Mouse (Mus musculus) embryonic fibroblast, embryonic 13.5 days (primary cell): ENCODE data around the gene Nthl1. TPM values are rescaled to one million over a fixed set of nuclear protein-coding genes. Genes with fewer than 3 reads are reported as not detected.

Experiments used
- H3K27ac ChIP-seq: 2 replicates; pipeline ENCODE4 v1.5.1; 2012; ENCODE audit warnings: low read length, control low read depth, inconsistent platforms; ENCODE audit not compliant: insufficient read depth
- H3K4me1 ChIP-seq: 2 replicates; pipeline ENCODE4 v1.6.1; 2011; ENCODE audit warnings: low read length; ENCODE audit not compliant: control insufficient read depth, insufficient read depth
- H3K4me3 ChIP-seq: 2 replicates; pipeline ENCODE4 v1.5.1; 2011; ENCODE audit warnings: mild to moderate bottlenecking, control low read depth, low read length; ENCODE audit not compliant: insufficient read depth
- CTCF ChIP-seq: IDR thresholded peaks from 2 replicates; pipeline ENCODE4 v1.5.1; 2011; ENCODE audit warnings: mild to moderate bottlenecking, control low read depth, low read length, moderate library complexity, borderline replicate concordance; ENCODE audit not compliant: insufficient read depth
- POLR2A ChIP-seq: IDR thresholded peaks from 2 replicates; pipeline ENCODE4 v1.6.1; 2011; ENCODE audit warnings: low read depth, mild to moderate bottlenecking, control low read depth, low read length, moderate library complexity
- polyA plus RNA-seq: library from polyadenylated mRNA; stranded (reverse); fragments of >200 nt; gene quantifications from 2 replicates; pipeline ENCODE4 v1.2.4, GENCODE M21; 2011; ENCODE audit warnings: low read depth; ENCODE audit not compliant: missing spikeins, insufficient read length

The Nthl1 gene
- 8.7 and 11.1 TPM in 2 replicates for polyA plus RNA-seq

DNA sequence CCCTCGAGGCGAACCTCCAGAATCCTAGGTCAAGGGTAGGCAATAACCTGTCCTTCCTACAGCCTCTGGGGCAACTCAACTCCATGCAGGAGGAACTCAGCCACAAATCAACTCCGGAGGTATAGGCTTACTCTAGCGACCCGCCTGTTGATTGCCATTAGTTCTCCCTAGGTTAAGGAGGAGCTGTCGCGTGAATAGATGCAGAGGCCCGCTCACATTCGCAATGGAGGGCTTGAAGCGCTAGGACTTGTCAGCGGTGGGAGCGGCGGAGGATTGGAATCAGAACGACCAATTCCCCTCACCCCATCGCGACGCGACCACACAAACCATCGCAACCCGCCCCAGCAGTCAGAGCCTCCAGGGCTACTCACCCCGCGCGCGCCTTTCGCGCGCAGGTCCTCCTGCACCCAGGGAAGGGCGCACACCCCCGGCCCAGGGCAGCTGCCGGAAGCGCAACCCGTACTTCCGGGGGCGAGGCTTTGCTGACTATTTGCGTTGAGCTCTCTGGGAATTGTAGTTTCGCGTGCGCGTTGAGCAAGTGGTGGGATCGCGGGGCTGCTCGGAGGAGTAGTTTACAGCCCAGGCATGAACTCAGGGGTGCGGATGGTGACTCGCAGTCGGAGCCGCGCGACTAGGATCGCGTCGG lies at the start of gene Nthl1, which contains the start of gene Tsc2:
Nthl1 (plus strand) TSS at position 514 of the 646 bp plus-strand sequence.
Tsc2 (minus strand) TSS at position 464 of the 646 bp plus-strand sequence.
- H3K4me1 ChIP-seq: peaks cover 2% of the 10 kb centered on the region
- peak within 1 kb of the TSS; percentile 88 for H3K27ac ChIP-seq
- TF ChIP-seq POLR2A (peak; percentile 83), CTCF (no peak)
- peak within 1 kb of the TSS; percentile 78 for H3K4me3 ChIP-seq

DNA sequence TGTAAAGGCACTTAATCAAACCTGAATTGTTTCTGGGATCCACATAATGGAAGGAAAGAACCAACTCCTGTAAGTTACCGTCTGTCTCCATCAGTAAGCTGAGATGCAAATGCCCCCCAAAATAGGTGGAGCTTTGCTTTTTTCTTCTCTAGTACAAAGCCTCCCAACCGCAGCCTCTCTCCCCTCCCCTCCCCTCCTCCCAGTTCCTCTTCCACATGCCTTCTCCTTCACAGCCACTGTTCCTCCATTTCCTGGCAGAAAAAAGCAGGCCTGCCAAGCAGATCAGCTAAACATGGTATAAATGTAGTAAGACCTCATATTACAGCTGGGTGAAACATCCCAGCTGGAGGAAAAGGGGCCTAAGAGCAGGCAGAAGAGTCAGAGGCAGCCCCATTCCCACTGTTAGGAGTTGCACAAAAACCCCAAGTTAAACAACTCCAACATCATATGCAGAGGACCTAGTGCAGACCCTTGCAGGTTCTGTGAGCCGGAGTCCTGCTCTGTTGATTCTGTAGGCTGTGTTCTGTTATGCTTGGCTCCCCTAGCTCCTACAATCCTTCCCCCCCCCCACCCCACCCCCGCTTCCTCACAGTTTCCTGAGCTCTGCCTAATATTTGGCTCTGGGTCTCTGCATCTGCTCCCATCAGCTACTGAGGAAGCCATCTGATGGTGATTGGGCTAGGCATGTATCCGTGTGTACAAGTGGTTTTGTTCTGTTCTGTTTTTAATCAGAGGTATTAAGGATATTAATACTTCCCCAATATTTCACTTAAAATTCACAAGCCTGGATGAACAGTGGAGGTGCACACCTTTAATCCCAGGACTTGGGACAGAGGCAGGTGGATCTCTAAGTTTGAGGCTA lies 48.6 kb upstream of the Nthl1 start:
- Histone ChIP-seq H3K27ac (no peak overlapping the region), H3K4me1 (no peaks in the 10 kb centered on the region), H3K4me3 (no peak overlapping the region)
- TF ChIP-seq CTCF (no peak), POLR2A (no peak)

DNA sequence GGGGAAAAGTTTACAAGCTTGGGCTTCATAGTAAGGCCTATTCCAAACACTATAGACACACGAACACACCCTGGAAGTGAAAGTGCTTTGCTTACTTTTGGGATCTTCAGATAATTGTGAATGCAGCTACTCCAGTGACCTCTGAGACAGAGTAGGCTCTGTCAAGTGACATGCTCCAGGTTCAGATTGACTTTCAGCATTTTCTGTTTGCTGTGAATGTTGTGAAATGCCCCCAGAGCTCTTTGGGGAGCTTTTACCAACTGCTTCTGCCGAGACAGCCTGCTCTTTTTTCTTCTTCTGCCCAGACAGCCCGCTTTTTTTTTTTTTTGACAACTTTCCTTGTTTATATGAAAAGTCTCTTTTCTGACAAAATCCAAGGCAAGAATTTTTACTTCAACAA lies 48.0 kb upstream of the Nthl1 start:
- Histone ChIP-seq H3K4me1 (no peaks in the 10 kb centered on the region), H3K4me3 (no peak overlapping the region), H3K27ac (no peak overlapping the region)
- no peak for TF ChIP-seq POLR2A
- TF ChIP-seq CTCF: no peak

DNA sequence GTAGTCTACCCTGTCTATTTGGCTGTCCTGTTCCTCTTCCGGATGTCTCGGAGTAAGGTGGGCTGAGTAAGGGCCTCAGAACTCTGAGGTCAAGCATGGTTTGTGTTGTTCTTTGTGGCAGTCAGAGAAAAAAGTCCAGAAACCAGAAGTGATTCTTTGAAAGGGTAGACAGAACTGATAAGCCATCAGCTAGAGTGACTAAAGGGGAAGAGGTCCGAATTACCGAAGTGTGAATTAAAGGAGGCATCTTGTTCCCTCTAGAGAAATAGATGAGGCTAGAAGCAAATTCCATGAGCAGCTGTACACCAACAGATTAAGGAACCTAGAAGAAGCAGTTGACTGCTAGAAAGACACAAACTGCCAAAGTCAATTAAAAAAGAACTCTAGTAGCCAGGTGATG lies 45.9 kb upstream of the Nthl1 start:
- no peak overlapping the region for H3K4me3 ChIP-seq
- TF ChIP-seq POLR2A (no peak), CTCF (no peak)

DNA sequence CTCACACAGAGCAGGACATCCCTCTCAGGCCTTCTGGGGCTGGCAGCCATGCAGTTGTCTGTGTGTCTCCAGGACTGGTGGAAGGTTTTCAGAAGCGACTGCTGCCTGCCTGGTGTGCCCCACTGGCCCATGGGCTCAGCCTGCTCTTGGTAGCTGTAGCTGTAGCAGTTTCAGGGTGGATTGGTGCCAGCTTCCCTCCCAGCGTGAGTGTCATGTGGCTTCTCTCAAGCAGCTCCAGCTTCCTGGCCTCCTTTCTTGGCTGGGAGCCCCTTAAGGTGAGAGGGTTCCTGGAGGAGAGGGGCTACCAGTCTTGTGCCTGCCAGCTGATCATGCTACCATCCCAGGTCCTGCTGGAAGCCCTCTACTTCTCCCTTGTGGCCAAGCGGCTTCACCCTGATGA lies 41.5 kb upstream of the Nthl1 start:
- Histone ChIP-seq H3K4me1 (no peaks in the 10 kb centered on the region), H3K27ac (no peak overlapping the region), H3K4me3 (no peak overlapping the region)
- TF ChIP-seq POLR2A (no peak), CTCF (no peak)

More for the DNA sequence above, 45.9 kb upstream of the Nthl1 start:
- Histone ChIP-seq H3K4me1 (no peaks in the 10 kb centered on the region), H3K27ac (no peak overlapping the region)

DNA sequence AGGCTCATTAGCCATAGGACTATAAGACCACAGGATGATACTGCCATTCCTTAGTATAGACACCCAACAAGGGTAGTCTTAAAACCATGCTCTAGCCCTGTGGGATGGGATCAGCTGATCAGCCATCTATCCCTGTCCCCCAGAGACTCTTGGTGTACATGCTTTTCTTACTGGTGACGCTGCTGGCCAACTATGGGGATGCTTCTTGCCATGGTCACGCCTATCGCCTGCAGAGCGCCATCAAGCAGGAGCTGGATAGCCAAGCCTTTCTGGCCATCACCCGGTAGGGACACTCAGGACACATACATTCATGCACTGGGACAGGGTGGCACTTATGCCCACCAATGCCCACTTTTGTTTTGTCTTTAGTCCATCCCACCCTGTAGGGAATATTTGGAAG lies 40.8 kb upstream of the Nthl1 start:
- Histone ChIP-seq H3K27ac (no peak overlapping the region), H3K4me3 (no peak overlapping the region), H3K4me1 (no peaks in the 10 kb centered on the region)
- no peak for TF ChIP-seq CTCF
- no peak for TF ChIP-seq POLR2A

DNA sequence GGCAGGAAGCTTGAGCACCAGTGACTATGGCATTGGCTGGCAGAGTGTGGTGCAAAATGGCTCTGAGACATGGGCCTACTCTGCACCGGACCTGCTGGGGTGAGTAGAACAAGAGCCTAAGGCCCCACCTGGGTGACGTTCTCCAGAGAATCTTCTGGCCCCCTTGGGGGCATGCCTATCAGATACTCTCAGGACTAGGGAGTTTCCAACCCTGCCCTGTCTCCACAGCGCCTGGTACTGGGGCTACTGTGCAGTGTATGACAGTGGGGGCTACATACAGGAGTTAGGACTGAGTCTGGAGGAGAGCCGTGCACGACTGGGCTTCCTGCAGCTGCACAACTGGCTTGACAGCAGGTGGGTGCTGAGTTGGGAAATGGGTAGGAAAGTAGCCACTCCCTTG lies 39.2 kb upstream of the Nthl1 start:
- Histone ChIP-seq H3K4me3 (no peak overlapping the region), H3K4me1 (no peaks in the 10 kb centered on the region), H3K27ac (no peak overlapping the region)
- TF ChIP-seq POLR2A (no peak), CTCF (no peak)

DNA sequence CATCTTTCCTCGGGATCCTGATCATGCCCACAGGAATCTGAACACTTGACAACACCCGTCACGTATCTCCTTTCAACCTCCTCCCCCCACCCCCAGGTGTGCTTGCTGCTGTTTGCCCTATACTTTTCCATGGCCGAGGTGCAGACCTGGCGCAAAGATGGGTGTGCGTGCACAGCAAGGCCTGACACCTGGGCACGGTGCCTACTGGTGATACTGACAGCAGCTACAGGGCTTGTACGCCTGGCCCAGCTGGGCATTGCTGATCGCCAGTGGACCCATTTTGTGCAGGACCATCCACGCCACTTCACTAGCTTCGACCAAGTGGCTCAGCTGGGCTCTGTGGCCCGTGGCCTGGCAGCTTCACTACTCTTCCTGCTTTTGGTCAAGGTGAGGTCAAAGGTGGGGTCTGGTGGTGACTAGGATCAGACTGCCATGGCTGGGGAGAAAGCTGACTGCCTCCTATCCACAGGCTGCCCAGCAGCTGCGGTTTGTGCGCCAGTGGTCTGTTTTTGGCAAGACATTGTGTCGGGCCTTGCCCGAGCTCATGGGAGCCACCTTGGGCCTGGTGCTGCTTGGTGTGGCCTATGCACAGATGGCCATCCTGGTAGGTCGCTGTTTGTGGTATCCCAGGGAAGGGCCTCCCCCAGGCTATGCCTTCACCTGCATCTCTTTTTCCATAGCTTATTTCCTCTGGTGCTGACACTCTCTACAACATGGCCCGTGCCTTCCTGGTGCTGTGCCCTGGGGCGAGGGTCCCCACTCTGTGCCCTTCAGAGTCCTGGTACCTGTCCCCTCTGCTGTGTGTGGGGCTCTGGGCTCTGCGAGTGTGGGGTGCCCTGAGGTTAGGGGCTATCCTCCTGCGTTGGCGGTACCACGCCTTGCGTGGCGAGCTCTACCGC lies 38.2 kb upstream of the Nthl1 start:
- Histone ChIP-seq H3K4me1 (no peaks in the 10 kb centered on the region), H3K4me3 (no peak overlapping the region), H3K27ac (no peak overlapping the region)
- TF ChIP-seq POLR2A: no peak
- no peak for TF ChIP-seq CTCF

DNA sequence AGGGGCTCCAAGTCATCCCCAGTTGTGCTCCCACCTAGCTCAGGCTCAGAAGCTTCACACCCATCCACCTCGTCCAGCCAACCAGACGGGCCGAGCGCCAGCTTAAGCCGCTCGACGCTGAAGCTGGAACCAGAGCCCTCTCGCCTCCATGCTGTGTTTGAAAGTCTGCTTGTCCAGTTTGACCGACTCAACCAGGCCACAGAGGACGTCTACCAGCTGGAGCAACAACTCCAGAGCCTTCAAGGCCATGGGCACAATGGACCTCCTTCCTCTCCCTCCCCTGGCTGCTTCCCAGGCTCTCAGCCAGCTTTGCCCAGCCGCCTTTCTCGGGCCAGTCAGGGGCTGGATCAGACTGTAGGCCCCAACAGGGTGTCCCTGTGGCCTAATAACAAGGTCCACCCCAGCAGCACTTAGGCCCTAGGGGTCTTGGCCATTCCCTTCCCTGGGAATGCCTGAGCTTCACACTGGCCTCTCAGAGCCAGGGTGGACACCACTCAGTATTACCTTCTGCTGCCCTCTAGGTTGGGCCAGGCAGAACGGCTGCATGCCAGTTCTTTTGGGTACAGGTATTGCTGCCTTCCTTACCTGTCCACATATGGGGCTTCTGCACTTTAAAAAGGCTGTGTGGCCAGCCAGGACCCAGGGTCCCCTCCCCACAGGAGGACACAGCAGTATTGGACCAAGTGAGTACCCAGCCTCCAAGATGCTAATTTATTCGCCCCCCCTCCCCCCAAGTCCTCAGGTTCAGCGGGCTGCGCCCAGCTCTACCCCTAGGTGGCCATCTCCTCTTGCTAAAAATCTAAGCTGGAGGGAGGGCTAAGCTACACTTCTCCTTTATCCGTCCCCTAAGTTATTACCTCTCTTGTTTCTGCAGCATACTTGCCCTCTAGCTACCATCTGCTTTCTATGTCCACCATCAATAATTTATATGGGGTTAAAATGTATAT lies 37.1 kb upstream of the Nthl1 start:
- Histone ChIP-seq H3K4me3 (no peak overlapping the region), H3K27ac (no peak overlapping the region), H3K4me1 (no peaks in the 10 kb centered on the region)
- TF ChIP-seq POLR2A (no peak), CTCF (no peak)
